Mouse (Mus musculus): ENCODE results near the gene Fbh1. TPM values are rescaled to one million over a fixed set of nuclear protein-coding genes. Genes with fewer than 3 reads are reported as not detected.
"Not testable (repeated sequence)": the region's sequence is repeated elsewhere in the genome, so short reads cannot be mapped to it uniquely, and the experiment has no call there.

Gene Fbh1
- polyA plus RNA-seq, 1 experiment, result 53.6 TPM

DNA sequence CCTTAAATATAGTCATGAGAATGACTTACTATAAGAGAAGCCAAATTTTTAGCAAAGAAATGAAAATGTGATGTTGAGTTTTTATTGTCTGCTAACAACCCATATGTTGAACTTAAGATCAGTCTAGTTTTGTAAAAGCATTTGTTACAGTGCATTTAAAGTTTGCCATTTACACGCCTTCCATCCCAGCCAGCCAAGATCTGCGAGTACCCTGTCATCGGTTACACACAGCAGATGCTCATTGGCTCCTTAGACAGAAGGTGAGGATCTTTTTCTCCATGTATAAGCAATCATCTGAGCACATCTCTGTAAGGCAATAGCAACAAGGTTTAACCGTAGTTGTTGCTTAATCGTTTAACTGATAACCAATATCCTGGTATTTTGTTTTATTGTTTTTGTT lies 49.8 kb downstream of the Fbh1 start:
- Histone ChIP-seq H3K27me3 (replicated peaks; ENCODE audit: control insufficient read depth, insufficient read depth, low read length) (no peaks in the 10 kb centered on the region), H3K4me3 (ENCODE audit: insufficient read depth, low read depth, low read length) (no peak overlapping the region), H3K27ac (ENCODE audit: insufficient read depth, low read depth, low read length) (no peak overlapping the region), H3K36me3 (ENCODE audit: control insufficient read depth, insufficient read depth, low read length) (peaks cover 9% of the 10 kb centered on the region; the same call in 1 of the 2 replicates), H3K4me1 (ENCODE audit: control insufficient read depth, insufficient read depth, low read length) (no peaks in the 10 kb centered on the region)
- no peak for DNase-seq
- TF ChIP-seq POLR2A (IDR thresholded peaks at IDR 0.05; ENCODE audit: low read depth, low read length) (no peak), CTCF (conservative IDR thresholded peaks at IDR 0.05; ENCODE audit: insufficient read depth, insufficient read length, low read depth, low read length) (no peak)
- WGBS, result 94% methylated on average over 5 of the region's 5 CpGs

DNA sequence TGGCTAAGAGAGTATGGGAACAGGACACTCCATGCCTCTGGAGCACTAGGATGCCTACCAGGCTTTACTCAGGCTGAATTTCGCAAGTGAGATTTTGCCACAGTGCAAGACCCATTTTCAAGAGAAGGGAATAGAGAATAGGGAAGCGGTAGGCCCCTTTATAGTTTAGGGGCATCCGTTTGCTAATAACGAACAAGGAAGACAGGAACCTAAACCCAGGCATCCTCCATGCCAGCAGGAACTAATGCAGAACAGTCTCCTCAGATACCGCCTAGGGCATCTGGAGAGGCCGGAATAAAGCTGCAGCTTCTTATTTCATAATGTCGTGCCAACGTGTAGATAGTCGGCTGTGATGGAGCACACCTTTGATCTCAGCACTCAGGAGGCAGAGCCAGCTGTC lies 54.8 kb downstream of the Fbh1 start:
- H3K4me3 ChIP-seq (ENCODE audit: insufficient read depth, low read depth, low read length), result no peak overlapping the region
- no peak overlapping the region for H3K27ac ChIP-seq (ENCODE audit: insufficient read depth, low read depth, low read length)
- H3K36me3 ChIP-seq (ENCODE audit: control insufficient read depth, insufficient read depth, low read length), result peaks cover 8% of the 10 kb centered on the region
- no peaks in the 10 kb centered on the region for H3K4me1 ChIP-seq (ENCODE audit: control insufficient read depth, insufficient read depth, low read length)
- H3K27me3 ChIP-seq (replicated peaks; ENCODE audit: control insufficient read depth, insufficient read depth, low read length), result no peaks in the 10 kb centered on the region
- DNase-seq, result no peak
- WGBS, result 87% methylated on average over 9 of the region's 9 CpGs
- TF ChIP-seq CTCF (conservative IDR thresholded peaks at IDR 0.05; ENCODE audit: insufficient read depth, insufficient read length, low read depth, low read length) (no peak), POLR2A (IDR thresholded peaks at IDR 0.05; ENCODE audit: low read depth, low read length) (no peak)

DNA sequence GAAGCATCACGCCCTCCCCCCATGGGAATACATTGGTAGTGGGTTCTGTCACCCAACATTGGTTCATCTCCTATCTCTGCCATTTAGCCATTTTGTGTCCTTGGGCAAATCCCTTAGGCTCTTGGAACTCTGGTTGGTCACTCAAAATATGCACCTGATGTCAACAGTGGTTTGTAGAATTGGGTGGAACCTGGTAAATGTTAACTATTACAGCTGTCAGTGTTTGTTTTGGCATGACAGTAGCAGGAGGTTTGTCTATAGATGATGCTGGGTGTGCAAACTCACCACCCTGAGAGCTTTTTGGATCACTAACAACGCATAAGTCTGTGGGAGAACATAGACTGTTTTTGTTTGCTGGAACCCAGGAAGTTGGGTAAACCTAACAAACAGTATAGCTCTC lies 58.8 kb downstream of the Fbh1 start:
- Histone ChIP-seq H3K27ac (ENCODE audit: insufficient read depth, low read depth, low read length) (no peak overlapping the region), H3K36me3 (ENCODE audit: control insufficient read depth, insufficient read depth, low read length) (peaks cover 5% of the 10 kb centered on the region)
- 88% methylated on average over 2 of the region's 2 CpGs for WGBS

DNA sequence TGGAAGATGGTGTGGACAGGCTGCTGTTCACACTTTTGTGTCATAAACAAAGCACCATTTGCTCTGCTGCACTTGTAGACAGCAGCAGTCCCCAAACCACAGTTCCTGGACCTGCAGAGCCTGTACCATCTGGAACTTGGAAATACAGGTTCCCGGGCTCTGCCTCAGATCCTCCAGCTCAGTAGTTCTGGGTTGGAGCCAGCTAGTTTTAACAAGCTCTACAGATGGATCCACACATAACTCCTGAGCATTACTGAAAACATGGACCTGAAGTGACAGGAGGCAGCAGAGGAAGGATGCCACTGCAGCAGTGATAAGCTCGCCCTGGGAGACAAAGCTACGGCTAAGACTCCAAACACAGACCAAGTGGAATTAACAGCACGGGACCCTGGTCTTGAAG lies 62.8 kb downstream of the Fbh1 start:
- Histone ChIP-seq H3K27ac (ENCODE audit: insufficient read depth, low read depth, low read length) (no peak overlapping the region), H3K27me3 (replicated peaks; ENCODE audit: control insufficient read depth, insufficient read depth, low read length) (no peaks in the 10 kb centered on the region), H3K4me3 (ENCODE audit: insufficient read depth, low read depth, low read length) (no peak overlapping the region), H3K36me3 (ENCODE audit: control insufficient read depth, insufficient read depth, low read length) (peaks cover 5% of the 10 kb centered on the region), H3K4me1 (ENCODE audit: control insufficient read depth, insufficient read depth, low read length) (peaks cover 10% of the 10 kb centered on the region)
- WGBS, result 79% methylated on average over 4 of the region's 4 CpGs
- no peak for TF ChIP-seq CTCF (conservative IDR thresholded peaks at IDR 0.05; ENCODE audit: insufficient read depth, insufficient read length, low read depth, low read length)
- no peak for TF ChIP-seq POLR2A (IDR thresholded peaks at IDR 0.05; ENCODE audit: low read depth, low read length)
- no peak for DNase-seq

More for the DNA sequence above, 58.8 kb downstream of the Fbh1 start:
- Histone ChIP-seq H3K27me3 (replicated peaks; ENCODE audit: control insufficient read depth, insufficient read depth, low read length) (no peaks in the 10 kb centered on the region), H3K4me3 (ENCODE audit: insufficient read depth, low read depth, low read length) (no peak overlapping the region), H3K4me1 (ENCODE audit: control insufficient read depth, insufficient read depth, low read length) (no peaks in the 10 kb centered on the region)
- DNase-seq, result no peak
- TF ChIP-seq POLR2A (IDR thresholded peaks at IDR 0.05; ENCODE audit: low read depth, low read length) (no peak), CTCF (conservative IDR thresholded peaks at IDR 0.05; ENCODE audit: insufficient read depth, insufficient read length, low read depth, low read length) (no peak)

DNA sequence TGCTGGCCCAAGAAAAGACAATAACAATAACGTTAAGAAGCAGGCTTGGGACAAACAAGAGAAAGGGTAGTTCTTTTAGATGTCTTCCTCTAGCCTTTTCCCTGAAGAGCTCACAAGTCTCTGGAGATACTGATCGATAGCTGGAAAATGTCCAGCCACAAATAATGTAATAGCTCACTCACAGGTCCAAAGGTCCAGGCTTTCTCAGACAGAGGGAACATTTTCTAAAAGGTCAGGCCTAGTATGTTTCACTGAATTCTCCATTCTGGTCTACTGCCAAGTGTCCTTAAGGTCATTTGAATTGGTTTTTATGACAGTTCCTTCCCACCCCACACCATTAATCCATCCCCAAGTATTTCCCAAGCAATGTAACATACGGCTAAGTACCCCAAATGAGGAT lies 64.4 kb downstream of the Fbh1 start:
- H3K4me1 ChIP-seq (ENCODE audit: control insufficient read depth, insufficient read depth, low read length), result peaks cover 10% of the 10 kb centered on the region
- no peak for TF ChIP-seq CTCF (conservative IDR thresholded peaks at IDR 0.05; ENCODE audit: insufficient read depth, insufficient read length, low read depth, low read length)
- no peak for TF ChIP-seq POLR2A (IDR thresholded peaks at IDR 0.05; ENCODE audit: low read depth, low read length)
- no peaks in the 10 kb centered on the region for H3K36me3 ChIP-seq (ENCODE audit: control insufficient read depth, insufficient read depth, low read length)
- 27% methylated on average over 3 of the region's 3 CpGs for WGBS
- no peaks in the 10 kb centered on the region for H3K27me3 ChIP-seq (replicated peaks; ENCODE audit: control insufficient read depth, insufficient read depth, low read length)
- H3K4me3 ChIP-seq (ENCODE audit: insufficient read depth, low read depth, low read length), result no peak overlapping the region
- peak overlapping the region; percentile 30; the same call in 1 of the 2 replicates for H3K27ac ChIP-seq (ENCODE audit: insufficient read depth, low read depth, low read length)
- peak; percentile 83 for DNase-seq

DNA sequence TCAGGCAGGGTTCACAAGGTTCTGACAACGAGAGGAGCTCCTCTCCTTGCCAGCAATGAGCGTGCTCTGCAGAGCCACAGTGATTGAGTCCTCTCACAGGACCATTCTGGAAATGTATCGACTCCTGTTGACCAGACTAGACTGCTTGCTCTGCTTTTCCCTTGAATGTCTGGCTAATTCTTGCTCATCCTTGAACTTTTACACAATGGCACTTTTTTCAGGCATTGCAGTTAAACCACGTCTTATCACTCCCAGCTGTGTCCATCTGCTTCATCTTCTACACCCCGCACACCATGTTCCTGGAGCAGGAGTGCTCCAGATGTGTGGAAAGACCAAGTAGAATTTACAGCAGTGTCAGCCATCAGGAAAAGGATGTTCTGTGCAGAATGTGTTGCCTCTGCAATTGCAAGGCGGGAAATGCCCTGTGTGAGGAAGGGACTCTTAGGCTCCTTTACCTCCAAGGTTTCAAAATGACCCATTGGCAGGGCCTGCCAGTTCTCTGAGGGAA lies 64.8 kb downstream of the Fbh1 start:
- Histone ChIP-seq H3K36me3 (ENCODE audit: control insufficient read depth, insufficient read depth, low read length) (no peaks in the 10 kb centered on the region), H3K4me1 (ENCODE audit: control insufficient read depth, insufficient read depth, low read length) (peaks cover 10% of the 10 kb centered on the region), H3K27ac (ENCODE audit: insufficient read depth, low read depth, low read length) (peak overlapping the region; percentile 30), H3K4me3 (ENCODE audit: insufficient read depth, low read depth, low read length) (no peak overlapping the region), H3K27me3 (replicated peaks; ENCODE audit: control insufficient read depth, insufficient read depth, low read length) (no peaks in the 10 kb centered on the region)
- WGBS, result 73% methylated on average over 6 of the region's 6 CpGs
- TF ChIP-seq CTCF (conservative IDR thresholded peaks at IDR 0.05; ENCODE audit: insufficient read depth, insufficient read length, low read depth, low read length), result no peak
- no peak for TF ChIP-seq POLR2A (IDR thresholded peaks at IDR 0.05; ENCODE audit: low read depth, low read length)
- DNase-seq, result no peak

DNA sequence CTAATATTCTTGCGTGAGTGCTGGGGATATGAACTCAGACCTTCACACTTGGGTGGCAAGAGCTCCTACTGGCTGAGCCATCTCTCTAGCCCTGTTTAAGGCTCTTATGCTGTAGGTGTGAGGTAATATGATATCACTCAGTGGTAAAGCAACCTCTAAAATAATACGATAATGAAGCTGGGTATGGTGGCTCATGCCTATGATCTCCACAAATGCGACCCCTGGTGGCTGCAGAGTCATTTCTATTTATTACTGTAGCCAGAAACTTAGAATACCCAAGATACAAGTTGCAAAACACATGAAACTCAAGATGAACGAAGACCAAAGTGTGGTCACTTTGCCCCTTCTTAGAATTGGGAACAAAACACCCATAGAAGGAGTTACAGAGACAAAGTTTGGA lies 67.3 kb downstream of the Fbh1 start:
- not testable (repeated sequence) for H3K4me1 ChIP-seq (ENCODE audit: control insufficient read depth, insufficient read depth, low read length); H3K4me3 ChIP-seq (ENCODE audit: insufficient read depth, low read depth, low read length); H3K36me3 ChIP-seq (ENCODE audit: control insufficient read depth, insufficient read depth, low read length); H3K27ac ChIP-seq (ENCODE audit: insufficient read depth, low read depth, low read length); H3K27me3 ChIP-seq (replicated peaks; ENCODE audit: control insufficient read depth, insufficient read depth, low read length)
- peak; percentile 45 for TF ChIP-seq CTCF (conservative IDR thresholded peaks at IDR 0.05; ENCODE audit: insufficient read depth, insufficient read length, low read depth, low read length)
- peak; percentile 41 for DNase-seq
- 50% methylated on average over 4 of the region's 4 CpGs for WGBS
